In the genomic region with DNA sequence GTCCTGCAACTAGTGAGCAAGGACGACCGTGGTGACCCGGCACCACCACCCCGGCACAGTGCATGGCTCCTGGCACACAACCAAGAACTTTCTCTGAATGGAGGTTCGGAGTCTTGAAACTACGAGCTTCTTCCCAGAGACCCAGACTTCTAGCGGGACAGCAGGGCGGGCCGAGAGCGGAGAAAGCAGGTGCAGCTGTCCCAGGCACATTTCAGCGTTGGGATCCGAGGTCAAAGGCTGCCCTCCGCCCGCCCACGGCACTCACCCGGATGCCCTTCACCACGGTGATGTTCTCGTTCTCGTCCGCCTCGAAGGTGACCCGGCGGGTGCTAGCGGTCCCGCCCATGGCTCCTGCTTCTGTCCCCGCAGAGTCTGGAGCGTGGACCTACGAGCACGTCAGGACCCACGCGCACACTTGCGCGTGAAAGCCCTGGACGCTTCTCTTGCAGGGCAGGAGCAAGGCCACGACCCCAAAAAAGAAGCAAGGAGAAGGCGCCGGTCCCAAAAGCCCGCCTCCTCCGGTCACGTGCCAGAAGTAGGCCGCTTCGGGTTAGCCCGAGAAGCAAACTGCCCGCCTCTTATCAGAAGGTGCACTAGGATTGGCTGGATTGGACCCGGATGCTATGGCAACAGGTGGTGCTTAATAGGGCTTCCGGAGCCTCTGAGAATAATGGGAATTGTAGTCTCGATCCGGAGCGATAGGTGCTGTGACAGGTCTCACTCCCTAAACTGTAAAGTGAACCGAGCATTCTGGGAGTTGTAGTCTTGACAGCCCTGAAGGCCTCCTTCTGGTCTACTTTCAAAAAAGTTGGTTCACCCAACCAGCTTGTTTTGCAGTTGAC, we compare ENCODE assay signal across 8 mouse cellular contexts. TPM values are rescaled to one million over a fixed set of nuclear protein-coding genes. Genes with fewer than 3 reads are reported as not detected.
DNase-seq lines count a peak whose midpoint lies in the region; ATAC-seq and TF ChIP-seq lines count a peak whose summit lies in the region.

TSS of gene Chchd3 (minus strand) at position 526 of the 842 bp plus-strand sequence.

- peak within 1 kb of the TSS; percentile 87 for H3K4me3 ChIP-seq in cortical plate, adult 2 months (ENCODE audit: insufficient read depth, low read length)
- H3K4me3 ChIP-seq in megakaryocyte, embryonic 14.5 days (replicated peaks) = peak within 1 kb of the TSS; percentile 100

- H3K27ac ChIP-seq in cortical plate, adult 2 months (ENCODE audit: insufficient read depth, low read length) = peak within 1 kb of the TSS; percentile 58

- peaks cover 6% of the 10 kb centered on the region for H3K27me3 ChIP-seq in megakaryocyte, embryonic 14.5 days (replicated peaks)

- no peaks in the 10 kb centered on the region; the same call in 1 of the 2 replicates for H3K4me1 ChIP-seq in cortical plate, adult 2 months (ENCODE audit: control insufficient read depth, insufficient read depth, low read length)
- H3K4me1 ChIP-seq in megakaryocyte, embryonic 14.5 days = peaks cover 35% of the 10 kb centered on the region

- TF ChIP-seq POLR2A in cortical plate, adult 2 months (IDR thresholded peaks at IDR 0.05; ENCODE audit: extremely low read depth, insufficient read depth, low read length) = peak; percentile 31; the same call in 1 of the 2 replicates

- peaks cover 11% of the 10 kb centered on the region for H3K36me3 ChIP-seq in megakaryocyte, embryonic 14.5 days (replicated peaks; ENCODE audit: low read length)

- DNase-seq in gastrocnemius, adult 8-10 months (ENCODE audit: low spot score in 2 of 2) = peak; percentile 95 to 96
- DNase-seq in hindlimb bud, embryonic 11.5 days (ENCODE audit: extremely low spot score, low read depth, low spot score) = peak; percentile 87
- peak; percentile 91 to 99 for DNase-seq in left cerebral cortex, adult 8-10 months (ENCODE audit: low spot score in 2 of 2)
- peak; percentile 98 to 99 for DNase-seq in right cerebral cortex, postnatal 10 days (ENCODE audit: low spot score in 2 of 2)
- DNase-seq in urinary bladder, postnatal 25 days (ENCODE audit: low spot score) = peak; percentile 89

- H3K9me3 ChIP-seq in megakaryocyte, embryonic 14.5 days = no peaks in the 10 kb centered on the region

- ATAC-seq in activated CD4-positive, CD25-positive, alpha-beta regulatory T cell, adult 4 months = peak; percentile 99

- TF ChIP-seq CTCF in cortical plate, adult 2 months (IDR thresholded peaks at IDR 0.05; ENCODE audit: extremely low read depth, insufficient read depth, low read length) = no peak

RNA-seq across cellular contexts. Expression of gene Chchd3, which starts in this region (rescaled TPM):
- polyA plus RNA-seq in activated CD4-positive, CD25-positive, alpha-beta regulatory T cell, adult 4 months (2017; shearing (Covaris generic)) = 100 to 1,000 TPM in 1 of 2 experiments, 10 to 100 TPM in 1; 96.6 to 103 TPM
- polyA plus RNA-seq in cortical plate, adult 2 months (2012; rRNA removed) = 100 and 103 TPM in 2 replicates
- total RNA-seq in gastrocnemius, adult 8-10 months (2022) = 100 to 1,000 TPM; 382 to 463 (median 439) TPM
- 10 to 100 TPM; 78.6 to 86.8 (median 83.2) TPM for total RNA-seq in left cerebral cortex, adult 8-10 months (2022)
- polyA plus RNA-seq in megakaryocyte, embryonic 14.5 days (2012; ENCODE audit: insufficient read depth, low replicate concordance) = 20.3 and 92.2 TPM in 2 replicates

Comparison
In these comparisons a context has a peak if more than half of its experiments do, and no peak if none do; other contexts are left out.
1. Peak in every context shown above with its lines: DNase-seq, ATAC-seq, H3K4me3 ChIP-seq and H3K27ac ChIP-seq.
2. RNA of gene Chchd3 (total RNA-seq): 382 to 463 TPM in gastrocnemius, adult 8-10 months; 78.6 to 86.8 TPM in left cerebral cortex, adult 8-10 months; every median in the first group is over 4 times any median in the second.